Mouse (Mus musculus) heart, adult 2 months (tissue): ENCODE measurements around the gene Irf1.

ENCODE experiments used
- CTCF ChIP-seq: fragments of 200-600 bp; IDR thresholded peaks from 2 replicates; pipeline ENCODE4 v1.8.1; 2022; ENCODE audit warnings: antibody characterized with exemption, mild to moderate bottlenecking, moderate library complexity
- POLR2A ChIP-seq: fragments of 200-500 bp; IDR thresholded peaks from 2 replicates; pipeline ENCODE4 v1.6.1; 2011; ENCODE audit warnings: mild to moderate bottlenecking, low read depth, low read length, control low read depth; ENCODE audit not compliant: insufficient read depth

GRCm38 (mm10) chr11:53772536-53772935 is 2.7 kb downstream of the Irf1 start:
- TF ChIP-seq POLR2A, result no peak
- no peak for TF ChIP-seq CTCF
